ENCODE assay signal across 8 mouse cellular contexts in genomic region chr8:71570291-71570954, GRCm38 (mm10). TPM values are rescaled to one million over a fixed set of nuclear protein-coding genes. Genes with fewer than 3 reads are reported as not detected.
DNase-seq lines count a peak whose midpoint lies in the region; ATAC-seq and TF ChIP-seq lines count a peak whose summit lies in the region.

No protein-coding gene starts in this region.

- DNase-seq in embryo, embryonic 10 days (ENCODE audit: low spot score) = peak; percentile 93
- no peak for DNase-seq in embryo, embryonic 9.5 days (ENCODE audit: extremely low spot score)
- DNase-seq in heart, adult 9 months (ENCODE audit: low spot score in 2 of 2) = peak; percentile 90 to 92
- DNase-seq in kidney, adult 9 months = peak; percentile 99
- DNase-seq in spleen, adult 2 months (ENCODE audit: low read depth in 1 of 2, low spot score in 2 of 2) = peak; percentile 81 to 84

- peak; percentile 92 for ATAC-seq in limb, embryonic 13.5 days (ENCODE audit: low FRiP score, low read depth)
- ATAC-seq in midbrain, embryonic 15.5 days (replicated peaks) = peak; percentile 91

- H3K4me2 ChIP-seq in limb, embryonic 13.5 days (replicated peaks) = peak overlapping the region; percentile 79
- H3K4me2 ChIP-seq in midbrain, embryonic 15.5 days = peak overlapping the region; percentile 74

- no peaks in the 10 kb centered on the region for H3K36me3 ChIP-seq in limb, embryonic 13.5 days
- H3K36me3 ChIP-seq in midbrain, embryonic 15.5 days (replicated peaks) = no peaks in the 10 kb centered on the region
- no peaks in the 10 kb centered on the region for H3K36me3 ChIP-seq in spleen, adult 2 months (ENCODE audit: control insufficient read depth, insufficient read depth, low read length)

- H3K4me3 ChIP-seq in embryonic fibroblast, embryonic 13.5 days (ENCODE audit: insufficient read depth, low read length) = peak overlapping the region; percentile 47
- peak overlapping the region; percentile 69 for H3K4me3 ChIP-seq in limb, embryonic 13.5 days
- H3K4me3 ChIP-seq in midbrain, embryonic 15.5 days = peak overlapping the region; percentile 70
- peak overlapping the region; percentile 58 for H3K4me3 ChIP-seq in spleen, adult 2 months (ENCODE audit: extremely low read depth, insufficient read depth, insufficient read length)

- H3K9ac ChIP-seq in limb, embryonic 13.5 days = peak overlapping the region; percentile 74
- H3K9ac ChIP-seq in midbrain, embryonic 15.5 days = peak overlapping the region; percentile 64

- peak; percentile 68 for TF ChIP-seq POLR2A in embryonic fibroblast, embryonic 13.5 days (IDR thresholded peaks at IDR 0.05; ENCODE audit: low read depth, low read length)
- no peak for TF ChIP-seq POLR2A in spleen, adult 2 months (IDR thresholded peaks at IDR 0.05; ENCODE audit: low read depth, low read length)

- peaks cover 37% of the 10 kb centered on the region for H3K27me3 ChIP-seq in limb, embryonic 13.5 days
- no peaks in the 10 kb centered on the region for H3K27me3 ChIP-seq in midbrain, embryonic 15.5 days (replicated peaks)
- no peaks in the 10 kb centered on the region for H3K27me3 ChIP-seq in spleen, adult 2 months (ENCODE audit: control insufficient read depth, insufficient read depth, low read length)

- peaks cover 6% of the 10 kb centered on the region; the same call in 1 of the 2 replicates for H3K4me1 ChIP-seq in embryonic fibroblast, embryonic 13.5 days (ENCODE audit: control insufficient read depth, insufficient read depth, low read length)
- peaks cover 35% of the 10 kb centered on the region for H3K4me1 ChIP-seq in limb, embryonic 13.5 days
- H3K4me1 ChIP-seq in midbrain, embryonic 15.5 days = peaks cover 33% of the 10 kb centered on the region
- H3K4me1 ChIP-seq in spleen, adult 2 months (ENCODE audit: control insufficient read depth, insufficient read depth, insufficient read length) = peaks cover 2% of the 10 kb centered on the region; the same call in 1 of the 2 replicates

- no peak overlapping the region for H3K27ac ChIP-seq in embryonic fibroblast, embryonic 13.5 days (ENCODE audit: insufficient read depth, low read length)
- H3K27ac ChIP-seq in limb, embryonic 13.5 days = peak overlapping the region; percentile 88
- H3K27ac ChIP-seq in midbrain, embryonic 15.5 days = peak overlapping the region; percentile 88
- H3K27ac ChIP-seq in spleen, adult 2 months (ENCODE audit: insufficient read depth, low read length) = peak overlapping the region; percentile 9; the same call in 1 of the 2 replicates

- under 1% methylated on average over 41 of the region's 41 CpGs for WGBS in limb, embryonic 13.5 days
- under 1% methylated on average over 41 of the region's 41 CpGs for WGBS in midbrain, embryonic 15.5 days
- WGBS in spleen, adult 2 months = under 1% methylated on average over 41 of the region's 41 CpGs

- no peaks in the 10 kb centered on the region for H3K9me3 ChIP-seq in limb, embryonic 13.5 days
- no peaks in the 10 kb centered on the region for H3K9me3 ChIP-seq in midbrain, embryonic 15.5 days

- TF ChIP-seq CTCF in embryonic fibroblast, embryonic 13.5 days (IDR thresholded peaks at IDR 0.05; ENCODE audit: borderline replicate concordance, insufficient read depth, low read length) = no peak
- no peak for TF ChIP-seq CTCF in spleen, adult 2 months (IDR thresholded peaks at IDR 0.05; ENCODE audit: extremely low read depth, insufficient read depth, insufficient read length, insufficient replicate concordance)

RNA-seq across cellular contexts. Expression of gene Slc27a1, which starts 1.7 kb away (rescaled TPM):
- polyA plus RNA-seq in embryonic fibroblast, embryonic 13.5 days (2011; ENCODE audit: insufficient read length, low read depth, missing spikeins) = 13.7 and 17.7 TPM in 2 replicates
- 52.2 and 52.3 TPM in 2 replicates for polyA plus RNA-seq in limb, embryonic 13.5 days (2015; fragmentation: Nextera tagmentation; extraction: Ambion mirVana)
- 66.9 and 67.4 TPM in 2 replicates for polyA plus RNA-seq in midbrain, embryonic 15.5 days (2015; fragmentation: Nextera tagmentation; extraction: Ambion mirVana)
- polyA plus RNA-seq in spleen, adult 2 months (2012; rRNA removed) = 38.2 and 47.0 TPM in 2 replicates

RNA-seq across cellular contexts. Expression of gene Nxnl1, which starts 4.0 kb away (rescaled TPM):
- polyA plus RNA-seq in embryonic fibroblast, embryonic 13.5 days (2011; ENCODE audit: insufficient read length, low read depth, missing spikeins) = not detected in 2 replicates
- not detected in 2 replicates for polyA plus RNA-seq in limb, embryonic 13.5 days (2015; fragmentation: Nextera tagmentation; extraction: Ambion mirVana)
- polyA plus RNA-seq in midbrain, embryonic 15.5 days (2015; fragmentation: Nextera tagmentation; extraction: Ambion mirVana) = 0.08 TPM in 1 of 2 replicates, not detected in the other
- polyA plus RNA-seq in spleen, adult 2 months (2012; rRNA removed) = not detected in 2 replicates

RNA-seq across cellular contexts. Expression of gene Tmem221, which starts 11.8 kb away (rescaled TPM):
- 0.32 TPM in 1 of 2 replicates, not detected in the other for polyA plus RNA-seq in embryonic fibroblast, embryonic 13.5 days (2011; ENCODE audit: insufficient read length, low read depth, missing spikeins)
- polyA plus RNA-seq in limb, embryonic 13.5 days (2015; fragmentation: Nextera tagmentation; extraction: Ambion mirVana) = 0.27 and 0.64 TPM in 2 replicates
- 0.13 TPM in 1 of 2 replicates, not detected in the other for polyA plus RNA-seq in midbrain, embryonic 15.5 days (2015; fragmentation: Nextera tagmentation; extraction: Ambion mirVana)
- polyA plus RNA-seq in spleen, adult 2 months (2012; rRNA removed) = 8.5 and 8.9 TPM in 2 replicates

RNA-seq across cellular contexts. Expression of gene Pgls, which starts 21.6 kb away (rescaled TPM):
- 86.0 and 99.4 TPM in 2 replicates for polyA plus RNA-seq in embryonic fibroblast, embryonic 13.5 days (2011; ENCODE audit: insufficient read length, low read depth, missing spikeins)
- 210 and 212 TPM in 2 replicates for polyA plus RNA-seq in limb, embryonic 13.5 days (2015; fragmentation: Nextera tagmentation; extraction: Ambion mirVana)
- polyA plus RNA-seq in midbrain, embryonic 15.5 days (2015; fragmentation: Nextera tagmentation; extraction: Ambion mirVana) = 217 and 221 TPM in 2 replicates
- polyA plus RNA-seq in spleen, adult 2 months (2012; rRNA removed) = 171 and 224 TPM in 2 replicates

RNA-seq across cellular contexts. Expression of gene Fam129c, which starts 27.0 kb away (rescaled TPM):
- polyA plus RNA-seq in embryonic fibroblast, embryonic 13.5 days (2011; ENCODE audit: insufficient read length, low read depth, missing spikeins) = 1.8 and 3.0 TPM in 2 replicates
- 4.0 and 5.7 TPM in 2 replicates for polyA plus RNA-seq in limb, embryonic 13.5 days (2015; fragmentation: Nextera tagmentation; extraction: Ambion mirVana)
- 9.3 and 9.4 TPM in 2 replicates for polyA plus RNA-seq in midbrain, embryonic 15.5 days (2015; fragmentation: Nextera tagmentation; extraction: Ambion mirVana)
- 115 and 173 TPM in 2 replicates for polyA plus RNA-seq in spleen, adult 2 months (2012; rRNA removed)
